Mouse (Mus musculus): ENCODE measurements at regions not wholly inside any gene's neighbourhood (a gene's known extent, or its start where the extent isn't known, plus 50 kb on each side); places are given as distances from the start of the nearest gene placed in this dataset.
A peak's percentile ranks its signal among the peaks of the same experiment; 100 is the strongest.

- DNase-seq (ENCODE audit: low spot score) = no peak
These were observed 111.7 kb downstream of the Cdh26 start for GRCm38 (mm10) chr2:178542032-178542431.

DNA sequence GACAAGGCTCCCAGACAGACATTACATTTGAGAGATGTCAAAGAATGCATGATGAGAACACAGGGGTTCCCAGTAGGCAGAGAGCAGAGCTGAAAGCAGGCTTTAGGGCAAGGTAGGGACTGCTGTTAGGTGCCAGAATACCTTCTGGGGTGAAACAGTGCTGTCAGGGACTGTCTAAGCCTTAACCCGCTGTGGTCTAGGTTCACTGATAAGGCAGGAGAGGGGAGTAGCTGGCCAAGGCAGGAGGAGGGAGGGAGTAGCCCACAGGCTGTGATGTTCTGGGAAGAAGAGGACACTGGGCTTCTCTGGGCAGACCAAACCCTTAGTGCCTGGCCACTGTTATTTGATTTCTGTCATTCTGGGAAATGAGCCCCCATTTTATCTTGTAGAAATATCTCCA lies 114.1 kb downstream of the Cdh26 start:
- no peak for DNase-seq (ENCODE audit: low spot score)

DNA sequence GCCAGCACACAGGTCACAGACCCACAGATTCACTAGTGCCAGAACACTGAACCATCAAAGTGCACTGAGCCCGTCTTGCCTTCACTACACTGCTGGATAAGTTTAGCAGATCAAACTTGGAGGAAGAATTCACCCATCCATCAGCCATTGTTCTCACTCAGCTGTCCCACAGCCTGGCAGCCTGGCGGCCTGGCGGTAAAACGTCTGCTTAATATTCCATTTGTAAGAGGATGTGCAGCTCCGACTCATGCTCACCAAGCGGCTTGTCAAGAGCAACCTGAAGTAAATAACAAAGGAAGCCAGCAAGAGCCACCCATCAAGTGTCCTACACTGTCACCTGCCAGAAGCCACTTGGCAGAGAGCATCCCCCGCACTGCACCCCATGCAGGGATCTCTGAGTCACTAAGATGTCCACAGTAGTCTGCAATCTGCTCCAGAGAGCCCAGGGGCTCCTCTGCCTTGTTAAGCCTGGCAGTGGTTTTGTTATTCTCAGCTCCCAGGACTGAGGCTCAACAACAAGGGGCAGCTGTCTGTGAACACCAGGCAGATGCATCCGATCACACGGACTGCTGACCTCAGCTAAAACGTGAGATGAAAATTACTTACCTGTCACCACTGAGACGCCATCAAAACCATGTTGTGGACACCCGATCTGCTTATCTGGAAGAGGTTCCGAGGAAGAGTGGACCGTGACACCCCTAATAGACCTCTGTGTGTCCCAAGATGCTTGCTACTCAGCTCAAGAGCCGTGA lies 115.4 kb downstream of the Cdh26 start:
- no peak for DNase-seq (ENCODE audit: low spot score)

- DNase-seq (ENCODE audit: low spot score) = no peak
These were observed 116.0 kb downstream of the Cdh26 start for GRCm38 (mm10) chr2:178546353-178546720.

DNA sequence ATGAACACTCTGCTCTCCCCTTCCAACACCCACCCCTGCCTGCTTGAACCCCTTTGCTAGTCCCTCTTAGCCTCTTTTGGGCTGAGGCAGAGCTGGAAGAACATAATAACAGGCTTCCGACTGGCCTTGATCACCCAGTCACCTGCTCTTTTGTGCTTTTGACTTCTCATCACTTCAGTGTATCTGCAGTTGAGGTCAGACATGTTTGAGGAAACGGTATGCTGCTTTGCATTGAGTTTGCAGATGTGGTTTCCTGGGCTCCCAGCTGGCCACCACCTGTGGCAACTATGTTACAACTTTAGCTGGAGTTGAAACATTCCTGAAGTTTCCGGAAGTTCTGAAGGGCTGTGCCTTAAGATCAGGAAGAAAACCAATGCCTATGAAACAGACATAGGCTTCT lies 116.6 kb downstream of the Cdh26 start:
- DNase-seq (ENCODE audit: low spot score) = no peak

DNA sequence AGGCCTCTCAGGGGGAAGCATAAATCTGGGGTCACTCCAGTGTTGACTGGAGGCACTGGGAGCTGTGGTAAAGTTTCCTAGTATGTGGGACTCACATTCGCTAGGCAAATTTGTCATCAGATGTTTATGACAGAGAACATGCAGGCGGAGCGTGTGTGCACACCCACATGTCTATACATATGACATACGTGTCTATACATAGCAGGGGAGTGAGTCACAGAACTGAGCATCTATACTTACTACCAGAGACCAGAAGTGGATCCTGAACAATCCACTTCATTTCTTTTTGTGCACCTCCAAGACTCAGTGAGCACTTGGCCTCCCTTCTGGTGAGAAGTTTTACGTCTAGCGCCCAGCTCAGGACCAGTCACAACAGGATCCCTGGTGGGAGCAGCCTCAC lies 118.6 kb downstream of the Cdh26 start:
- DNase-seq (ENCODE audit: low spot score) = no peak

DNA sequence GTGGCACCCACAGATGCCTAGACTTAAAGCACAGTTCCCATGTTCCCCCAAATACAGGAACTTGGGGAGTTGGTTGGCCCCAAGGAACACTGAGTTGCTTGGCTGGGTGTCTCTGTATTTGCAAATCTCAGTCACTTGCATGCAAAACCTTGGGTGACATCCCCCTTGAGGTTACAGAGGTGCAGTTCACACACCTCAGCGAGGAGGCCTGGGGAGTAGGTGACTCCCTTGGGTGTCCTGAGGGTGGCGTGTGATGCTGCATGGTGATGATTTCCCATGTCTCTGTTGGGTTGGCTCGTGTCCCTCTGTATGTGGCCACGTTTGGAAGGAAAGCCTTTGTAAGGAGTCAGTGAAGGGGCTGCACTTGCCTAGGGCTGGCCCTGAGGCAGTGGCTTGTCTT lies 123.4 kb downstream of the Cdh26 start:
- no peak for DNase-seq (ENCODE audit: low spot score)

GRCm38 (mm10) chr2:178555692-178556340 lies 125.5 kb downstream of the Cdh26 start:
- DNase-seq (ENCODE audit: low spot score) = no peak

- no peak for DNase-seq (ENCODE audit: low spot score)
These were observed 127.6 kb downstream of the Cdh26 start for GRCm38 (mm10) chr2:178557934-178558333.

DNA sequence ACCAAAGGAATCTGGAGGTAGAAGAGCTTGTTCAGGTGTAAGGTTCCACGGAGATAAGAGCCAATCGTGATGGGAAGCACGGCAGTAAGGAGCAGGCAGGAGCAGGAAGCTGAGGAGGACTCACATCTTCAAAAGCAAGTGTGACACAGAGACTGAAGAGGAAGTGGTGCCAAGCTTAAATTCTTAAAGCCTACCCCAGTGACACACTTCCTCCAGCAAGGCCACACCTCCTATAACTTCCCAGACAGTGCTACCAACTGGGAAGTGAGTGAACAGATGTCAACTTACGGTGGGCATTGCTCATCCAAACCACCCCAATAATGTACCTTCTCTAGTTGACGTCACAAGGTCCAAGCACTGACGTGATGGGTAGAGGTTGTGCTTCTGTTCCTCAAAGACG lies 133.0 kb downstream of the Cdh26 start:
- DNase-seq (ENCODE audit: low spot score) = no peak

- peak; percentile 74 for DNase-seq (ENCODE audit: low spot score)
These were observed 135.1 kb downstream of the Cdh26 start for GRCm38 (mm10) chr2:178565368-178565818.

DNA sequence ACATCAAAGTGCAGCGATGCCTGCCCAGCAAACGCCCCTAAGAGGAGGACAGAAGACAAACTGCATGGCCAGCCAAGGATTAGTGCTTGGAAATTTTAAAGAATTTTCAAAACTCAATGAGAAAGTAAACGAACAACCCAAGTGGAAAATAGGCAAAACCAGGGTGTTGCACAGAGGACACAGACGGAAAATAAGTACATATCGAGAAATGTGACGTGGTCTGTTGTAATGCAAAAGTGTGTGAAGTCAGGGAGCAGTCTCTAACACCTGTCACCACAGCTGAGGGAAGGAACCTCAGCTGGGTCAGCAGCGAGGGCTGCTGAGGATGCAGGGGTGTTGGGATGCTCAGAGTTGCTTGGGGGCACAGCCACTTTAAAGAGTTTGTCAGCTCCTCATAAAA lies 137.2 kb downstream of the Cdh26 start:
- DNase-seq (ENCODE audit: low spot score) = no peak

- no peak for DNase-seq (ENCODE audit: low spot score)
These were observed 142.0 kb downstream of the Cdh26 start for GRCm38 (mm10) chr2:178572301-178572700.

GRCm38 (mm10) chr2:178574859-178575258 lies 144.5 kb downstream of the Cdh26 start:
- peak; percentile 71 for DNase-seq (ENCODE audit: low spot score)

DNA sequence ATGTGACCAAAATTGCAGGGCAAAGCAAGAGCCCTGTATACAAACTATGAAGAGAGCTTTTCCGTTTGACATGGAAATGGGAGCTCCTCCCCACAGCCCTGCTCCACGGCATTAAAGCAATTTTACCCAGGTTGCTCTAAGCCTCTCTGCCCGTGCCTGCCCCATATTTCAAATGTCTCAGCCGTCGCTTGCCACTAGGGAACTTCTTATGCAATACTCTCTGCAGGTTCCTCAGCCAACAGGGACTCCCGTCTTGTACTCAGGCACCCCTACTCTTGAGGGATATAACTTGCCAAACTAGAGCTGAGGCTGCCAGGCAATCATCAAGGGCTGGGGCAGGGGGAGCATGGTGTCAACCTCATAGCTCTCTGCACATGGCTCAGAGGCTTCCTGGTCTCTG lies 145.1 kb downstream of the Cdh26 start:
- no peak for DNase-seq (ENCODE audit: low spot score)

GRCm38 (mm10) chr2:178576067-178576466 lies 145.7 kb downstream of the Cdh26 start:
- DNase-seq (ENCODE audit: low spot score) = no peak

DNA sequence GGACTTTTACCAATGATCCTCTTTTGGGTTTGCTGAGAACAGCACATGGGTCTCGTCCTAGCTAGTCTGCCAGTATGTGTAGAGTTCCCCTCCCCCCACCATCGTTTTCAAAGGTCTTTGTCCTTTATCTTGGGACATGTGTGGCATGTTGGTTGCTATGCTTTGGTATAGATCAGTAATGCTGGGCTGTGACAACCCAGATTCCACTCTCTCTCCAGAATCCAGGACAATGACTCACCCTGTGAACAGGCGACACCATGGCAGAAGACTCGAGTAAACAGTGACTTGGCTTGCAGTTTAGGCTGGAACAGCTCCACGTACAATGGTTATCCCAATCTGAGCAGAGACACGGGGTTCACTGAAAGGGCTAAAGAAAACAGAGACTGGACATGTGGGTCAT lies 149.2 kb downstream of the Cdh26 start:
- no peak for DNase-seq (ENCODE audit: low spot score)

DNA sequence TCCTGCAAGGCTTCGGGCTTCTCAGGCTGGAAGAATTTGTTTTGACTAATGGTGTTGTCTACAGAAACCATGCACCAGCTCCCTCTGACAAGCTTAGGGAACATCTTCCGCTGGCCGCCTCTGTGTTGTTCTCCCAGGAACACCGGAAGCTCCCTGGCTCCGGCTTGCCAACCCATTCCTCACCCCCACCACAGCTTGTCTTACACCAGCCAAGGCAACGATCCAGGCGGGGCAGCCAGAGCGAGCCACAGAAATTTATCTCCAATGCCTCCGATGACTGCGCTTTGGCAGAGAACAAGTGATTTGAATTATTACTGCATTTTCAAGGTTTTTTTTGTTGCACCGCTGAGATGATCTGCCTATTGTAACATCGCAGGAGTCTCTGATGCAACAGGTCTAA lies 151.0 kb downstream of the Cdh26 start:
- no peak for DNase-seq (ENCODE audit: low spot score)

DNA sequence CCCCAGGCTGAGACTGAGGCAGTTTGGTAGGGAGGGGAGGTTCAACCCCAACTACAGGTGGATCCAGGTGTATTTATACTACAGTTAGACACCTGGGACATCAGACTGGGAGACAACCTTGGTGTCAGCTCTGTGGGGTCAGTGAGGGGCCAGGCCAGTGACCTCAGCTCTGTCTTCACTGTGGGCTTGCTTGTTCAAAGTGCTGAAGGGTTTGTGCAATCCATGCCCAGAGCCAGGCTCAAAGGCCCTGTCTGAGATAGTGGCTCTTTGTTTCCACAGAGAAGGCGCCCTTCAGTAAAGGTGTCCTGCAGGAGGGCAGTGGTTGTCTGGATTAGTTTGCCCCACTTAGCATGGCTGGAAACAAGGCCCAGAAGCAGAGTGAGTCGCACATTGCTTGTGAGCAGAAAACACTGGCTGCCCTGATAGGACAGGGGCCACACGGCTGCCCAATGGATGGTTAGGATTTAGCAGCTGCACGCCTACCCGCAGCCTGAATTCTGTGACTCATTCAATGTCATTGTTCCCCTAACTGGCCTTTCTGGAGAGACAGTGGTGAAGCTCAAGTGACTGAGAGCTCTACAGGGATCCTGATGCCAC lies 154.7 kb downstream of the Cdh26 start:
- DNase-seq (ENCODE audit: low spot score) = no peak

DNA sequence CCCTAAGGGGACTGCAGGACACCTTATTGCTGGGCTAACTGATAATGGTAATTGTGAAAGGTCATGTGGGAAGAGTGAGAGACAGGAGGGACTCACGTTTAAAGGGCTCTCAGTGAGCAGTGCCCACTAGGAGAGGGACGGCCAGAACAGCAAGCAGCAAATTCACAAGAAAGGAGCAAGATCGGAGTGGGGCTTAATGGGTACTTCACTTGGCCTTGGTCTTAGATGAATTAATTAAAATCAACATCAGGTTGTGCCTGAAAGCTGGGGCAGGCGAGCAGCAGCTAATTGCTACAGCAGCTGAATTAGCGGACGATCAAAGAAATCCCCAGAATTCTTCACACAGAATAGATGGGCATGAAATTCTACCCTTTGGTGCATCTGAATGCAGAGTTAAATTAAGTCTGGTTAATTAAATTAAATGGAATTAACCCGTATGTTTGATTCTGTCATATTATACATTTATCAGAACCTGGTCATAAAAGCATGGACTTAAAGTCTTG lies 156.9 kb downstream of the Cdh26 start:
- no peak for DNase-seq (ENCODE audit: low spot score)

DNA sequence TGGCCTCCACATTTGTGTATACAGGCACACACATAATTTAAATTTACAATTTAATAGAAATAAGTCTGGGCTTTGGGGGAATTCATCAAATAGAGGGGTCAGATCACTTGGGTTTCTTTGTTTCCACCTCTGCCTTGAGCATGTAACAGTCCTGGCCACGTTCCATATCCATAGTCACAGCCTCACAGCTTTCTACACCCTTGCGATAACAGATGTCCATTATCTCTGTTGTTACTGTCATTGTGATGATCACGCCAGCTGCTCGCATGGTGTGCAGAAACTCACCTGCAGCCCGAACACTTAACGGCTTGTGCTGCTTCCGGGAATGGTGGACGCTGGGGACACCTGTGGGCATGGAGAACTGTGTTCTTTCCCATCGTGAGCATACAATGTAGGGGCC lies 163.4 kb downstream of the Cdh26 start:
- no peak for DNase-seq (ENCODE audit: low spot score)

- DNase-seq (ENCODE audit: low spot score) = no peak
These were observed 163.8 kb downstream of the Cdh26 start for GRCm38 (mm10) chr2:178594177-178594576.
